Mouse (Mus musculus) layer of hippocampus, adult 9-10 months (tissue): ENCODE data around the gene Pecam1.
"Not testable (repeated sequence)": the region's sequence is repeated elsewhere in the genome, so short reads cannot be mapped to it uniquely, and the experiment has no call there.

Experiments
- DNase-seq: peaks from one replicate; pipeline ENCODE4 v3.0.0; 2022; ENCODE audit warnings: low spot score

Pecam1 gene

GRCm38 (mm10) chr11:106627692-106628091 is 122.7 kb downstream of the Pecam1 start:
- no peak for DNase-seq

GRCm38 (mm10) chr11:106625577-106625976 is 124.9 kb downstream of the Pecam1 start:
- DNase-seq = no peak

- no peak for DNase-seq
Observed at GRCm38 (mm10) chr11:106623629-106624028, 126.8 kb downstream of the Pecam1 start.

GRCm38 (mm10) chr11:106622056-106622455 is 128.4 kb downstream of the Pecam1 start:
- no peak for DNase-seq

GRCm38 (mm10) chr11:106618768-106619167 is 131.7 kb downstream of the Pecam1 start:
- DNase-seq = not testable (repeated sequence)

- no peak for DNase-seq
Observed at GRCm38 (mm10) chr11:106617821-106618580, 132.4 kb downstream of the Pecam1 start.

GRCm38 (mm10) chr11:106615561-106615960 is 134.9 kb downstream of the Pecam1 start:
- DNase-seq = no peak

DNA sequence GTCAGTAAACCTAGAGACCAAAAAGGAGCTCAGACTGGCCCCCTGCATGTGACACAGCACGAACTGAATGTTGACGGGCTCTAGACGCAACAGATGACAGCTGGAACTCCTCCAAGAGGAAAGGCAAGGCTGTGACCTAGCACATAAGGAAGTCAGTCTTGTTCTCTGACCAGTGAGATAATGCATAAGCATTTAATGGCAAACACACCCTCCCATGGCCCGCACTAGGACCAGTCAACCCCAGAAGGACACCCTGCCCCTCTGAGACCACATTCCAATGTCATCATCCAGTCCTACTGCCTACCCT is 136.1 kb downstream of the Pecam1 start:
- no peak for DNase-seq

GRCm38 (mm10) chr11:106613638-106614338 is 136.6 kb downstream of the Pecam1 start:
- no peak for DNase-seq

DNA sequence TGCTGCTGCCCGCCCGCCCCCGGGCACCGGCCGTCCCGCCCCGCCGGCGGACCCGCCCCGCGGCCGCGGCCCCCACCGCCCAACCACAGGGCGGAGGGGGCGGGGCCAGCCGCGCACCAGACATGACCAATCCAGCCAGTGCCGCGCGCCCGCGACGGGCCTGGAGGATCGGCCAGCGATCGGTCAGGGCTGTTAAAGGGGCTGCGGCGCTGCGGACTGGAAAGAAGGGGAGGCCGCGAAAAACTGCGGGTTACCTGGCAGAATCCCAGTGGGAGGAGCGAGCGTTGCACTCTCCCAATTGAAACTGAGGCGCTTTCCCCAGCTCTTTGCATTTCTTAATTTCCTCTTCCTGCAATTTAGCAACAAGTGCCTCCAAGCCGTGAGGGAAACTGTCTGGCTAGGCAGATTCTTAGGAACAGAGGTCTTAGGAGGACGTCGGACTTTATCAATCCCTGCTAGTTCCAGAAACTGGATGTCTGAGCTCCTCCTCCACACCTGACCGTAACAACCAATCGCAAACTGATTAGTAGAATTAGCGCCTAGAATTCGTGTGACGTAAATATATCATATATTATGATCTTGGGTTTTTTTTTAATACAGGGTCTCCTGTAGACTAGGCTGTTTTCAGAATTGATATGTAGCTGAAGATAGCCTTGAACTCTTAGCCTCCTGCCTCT is 137.3 kb downstream of the Pecam1 start, which contains the start of gene Tex2:
Gene Tex2, minus strand, starts transcription at position 463 of the 677 bp plus-strand sequence.
- DNase-seq = peak; percentile 93

GRCm38 (mm10) chr11:106612209-106612960 is 138.0 kb downstream of the Pecam1 start:
- no peak for DNase-seq

GRCm38 (mm10) chr11:106609731-106610130 is 140.7 kb downstream of the Pecam1 start:
- no peak for DNase-seq

DNA sequence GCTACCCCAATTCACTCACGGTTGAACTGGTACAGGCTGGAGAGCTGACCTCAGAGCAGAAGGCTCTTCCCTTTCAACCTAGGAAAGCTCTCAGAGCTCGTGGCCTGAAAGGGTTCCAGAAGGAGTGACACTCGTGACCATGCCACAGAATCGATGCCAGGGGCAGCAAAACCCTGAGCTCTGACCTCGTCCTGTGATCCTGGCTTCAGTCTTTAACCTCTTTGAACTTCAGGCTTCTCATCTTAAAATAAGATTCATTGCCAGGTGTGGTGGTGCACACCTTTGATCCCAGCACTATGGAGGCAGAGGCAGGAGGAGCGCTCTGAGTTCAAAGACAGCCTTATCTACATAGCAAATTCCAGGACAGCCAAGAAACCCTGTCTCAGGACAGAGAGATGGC is 143.1 kb downstream of the Pecam1 start:
- no peak for DNase-seq

DNA sequence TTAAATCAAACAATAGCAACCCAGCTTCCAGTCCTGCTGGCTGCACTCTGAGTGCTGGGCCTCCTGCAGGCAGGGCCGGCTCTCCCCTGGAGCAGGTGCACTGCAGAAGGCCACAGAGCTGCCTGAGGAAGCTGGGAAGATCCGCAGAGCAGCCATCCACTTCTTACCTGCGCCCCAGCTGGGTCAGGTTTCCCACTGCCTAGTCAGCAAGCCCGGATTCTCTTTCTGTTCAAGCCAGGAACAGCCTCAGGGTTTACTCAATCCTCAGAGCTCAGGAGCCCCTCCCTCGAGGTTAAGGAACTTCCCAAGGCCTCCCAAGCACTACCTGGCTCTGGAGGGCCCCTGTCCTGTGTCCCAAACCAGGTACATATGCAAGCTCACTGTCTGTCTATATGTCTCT is 144.4 kb downstream of the Pecam1 start:
- DNase-seq = no peak
